Mouse (Mus musculus) cerebellum, adult 9-10 months (tissue): Measurements from ENCODE around the gene Gm15319.
"Not testable (repeated sequence)": the region's sequence is repeated elsewhere in the genome, so short reads cannot be mapped to it uniquely, and the experiment has no call there.

Experiments used
- DNase-seq: peaks from one replicate; pipeline ENCODE4 v3.0.0; 2022

The Gm15319 gene

DNA sequence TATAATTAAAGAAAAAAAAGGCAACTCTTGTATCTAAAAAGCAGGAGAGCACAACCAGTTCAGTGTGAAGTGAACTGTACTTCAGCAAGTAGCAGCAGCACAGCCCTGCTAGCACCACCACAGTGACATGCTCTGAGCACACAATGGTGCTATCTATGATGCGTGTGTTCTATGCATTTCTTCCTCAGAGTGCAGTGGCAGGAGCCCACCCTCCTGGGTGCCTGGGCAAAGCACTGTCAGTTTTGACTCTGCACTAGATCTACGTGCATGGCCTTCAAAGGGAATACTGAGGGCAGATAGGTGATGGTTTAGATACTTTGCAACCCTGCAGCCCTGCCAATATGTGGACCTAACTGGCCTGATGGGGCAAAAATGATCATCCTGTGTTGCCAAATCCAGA, at the start of gene Gm15319:
Gm15319 (minus strand) TSS at position 101 of the 400 bp plus-strand sequence.
- not testable (repeated sequence) for DNase-seq

GRCm38 (mm10) chr8:20410355-20410754, 47.3 kb upstream of the Gm15319 start:
- not testable (repeated sequence) for DNase-seq

DNA sequence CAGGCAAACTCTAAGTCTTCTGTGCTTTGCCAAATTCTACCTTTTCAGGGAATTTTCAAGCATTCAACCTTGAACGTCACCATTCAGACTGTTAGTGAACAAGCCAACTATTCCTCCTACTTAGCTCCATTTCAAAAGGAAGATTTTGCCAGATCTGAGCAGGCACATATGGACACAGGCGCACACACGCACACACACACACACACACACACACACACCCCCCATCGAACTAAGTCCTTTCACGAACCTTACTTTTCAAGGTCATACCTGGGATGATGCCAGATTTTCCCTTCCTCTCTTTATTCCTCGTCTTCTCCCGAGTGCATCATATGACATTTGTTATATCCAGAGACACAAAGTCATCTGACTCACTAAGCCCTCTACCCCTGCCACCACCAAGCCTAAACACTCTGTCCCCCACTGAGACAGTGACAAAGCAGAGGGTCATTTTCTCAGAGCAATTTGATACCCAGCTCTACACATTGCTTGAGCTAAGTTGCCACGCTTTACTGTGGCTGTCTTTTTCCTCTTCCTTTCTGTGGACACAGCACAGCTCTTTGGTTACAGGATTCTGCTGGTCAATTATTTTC, 45.5 kb upstream of the Gm15319 start:
- DNase-seq: not testable (repeated sequence)

DNA sequence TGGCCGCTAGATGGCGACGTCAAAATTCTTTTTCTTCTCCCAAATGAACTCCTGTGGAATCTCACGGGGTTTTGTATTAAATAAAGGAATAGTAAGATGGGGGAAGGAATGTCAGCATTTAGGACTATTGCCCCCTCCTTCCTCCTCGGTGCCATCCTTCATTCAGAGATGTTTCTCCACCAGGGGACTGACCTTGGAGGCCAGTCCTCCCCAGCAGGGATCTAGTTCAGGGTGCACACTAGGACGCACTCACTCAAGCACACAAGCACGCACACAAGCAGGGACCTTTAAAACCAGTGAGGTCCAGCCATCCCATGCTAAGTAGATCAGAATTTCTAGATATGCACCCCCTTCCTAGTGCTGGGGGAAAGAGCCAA, 26.3 kb upstream of the Gm15319 start:
- DNase-seq: peak; percentile 63

GRCm38 (mm10) chr8:20388706-20389362, 25.8 kb upstream of the Gm15319 start:
- peak; percentile 42 for DNase-seq

GRCm38 (mm10) chr8:20387121-20387794, 24.2 kb upstream of the Gm15319 start:
- not testable (repeated sequence) for DNase-seq

GRCm38 (mm10) chr8:20384990-20385389, 22.0 kb upstream of the Gm15319 start:
- DNase-seq: not testable (repeated sequence)

DNA sequence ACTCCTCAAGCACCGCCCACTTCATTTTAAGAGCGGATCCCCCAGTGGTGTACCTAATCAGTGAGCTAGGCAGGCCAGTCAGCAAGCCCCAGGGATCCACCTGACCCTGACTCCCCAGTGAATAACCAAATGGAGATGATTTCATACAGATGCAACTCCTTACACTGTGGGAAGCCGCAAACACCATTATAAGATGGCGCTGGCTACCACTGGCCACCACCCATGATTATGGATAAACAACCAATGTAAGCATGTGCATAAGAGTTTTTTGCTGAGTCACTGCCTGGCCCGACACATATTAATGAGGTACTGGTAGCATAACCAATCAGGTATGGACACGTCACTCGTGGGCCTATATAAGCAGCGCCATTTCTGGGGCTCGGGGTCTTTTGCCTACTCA, 21.1 kb upstream of the Gm15319 start:
- peak; percentile 31 for DNase-seq

DNA sequence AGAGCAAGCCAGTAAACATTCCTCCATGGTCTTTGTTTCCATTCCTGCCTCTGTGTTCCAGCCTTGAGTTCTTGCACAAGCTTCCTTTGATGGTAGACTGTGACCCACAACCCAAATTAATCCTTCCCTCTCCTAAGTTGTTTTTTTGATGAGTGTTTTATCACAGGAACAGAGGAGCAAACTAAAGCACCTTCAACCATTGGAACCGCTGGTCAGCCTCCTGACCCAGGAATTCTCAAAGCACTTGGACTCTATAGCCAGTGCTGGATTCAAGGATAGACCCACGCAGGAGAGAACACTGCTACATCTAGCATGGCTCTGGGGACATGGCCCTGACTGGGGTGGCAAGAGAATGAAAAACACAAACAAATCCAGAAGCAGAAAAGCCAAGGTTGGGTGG, 19.1 kb upstream of the Gm15319 start:
- not testable (repeated sequence) for DNase-seq

DNA sequence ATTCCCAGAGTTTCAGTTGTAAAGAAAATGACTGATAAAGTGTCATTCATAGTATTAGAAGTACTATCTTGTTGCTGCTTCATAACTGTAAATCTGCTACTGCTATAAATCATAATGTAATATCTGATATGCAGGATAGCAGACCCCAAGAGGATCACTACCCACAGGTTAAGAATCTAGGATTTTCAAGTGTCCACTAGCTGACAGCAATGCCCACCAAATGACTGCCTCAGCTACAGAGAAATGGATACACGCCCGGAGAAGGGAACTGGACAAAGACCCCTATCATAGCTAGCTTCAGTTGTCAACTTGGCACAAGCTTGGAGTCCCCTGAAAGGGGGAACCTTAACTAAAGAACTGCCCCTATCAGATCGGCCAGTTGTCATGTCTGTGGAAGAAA, 18.6 kb upstream of the Gm15319 start:
- not testable (repeated sequence) for DNase-seq

- not testable (repeated sequence) for DNase-seq
These were observed 18.2 kb upstream of the Gm15319 start for GRCm38 (mm10) chr8:20381239-20381620.

DNA sequence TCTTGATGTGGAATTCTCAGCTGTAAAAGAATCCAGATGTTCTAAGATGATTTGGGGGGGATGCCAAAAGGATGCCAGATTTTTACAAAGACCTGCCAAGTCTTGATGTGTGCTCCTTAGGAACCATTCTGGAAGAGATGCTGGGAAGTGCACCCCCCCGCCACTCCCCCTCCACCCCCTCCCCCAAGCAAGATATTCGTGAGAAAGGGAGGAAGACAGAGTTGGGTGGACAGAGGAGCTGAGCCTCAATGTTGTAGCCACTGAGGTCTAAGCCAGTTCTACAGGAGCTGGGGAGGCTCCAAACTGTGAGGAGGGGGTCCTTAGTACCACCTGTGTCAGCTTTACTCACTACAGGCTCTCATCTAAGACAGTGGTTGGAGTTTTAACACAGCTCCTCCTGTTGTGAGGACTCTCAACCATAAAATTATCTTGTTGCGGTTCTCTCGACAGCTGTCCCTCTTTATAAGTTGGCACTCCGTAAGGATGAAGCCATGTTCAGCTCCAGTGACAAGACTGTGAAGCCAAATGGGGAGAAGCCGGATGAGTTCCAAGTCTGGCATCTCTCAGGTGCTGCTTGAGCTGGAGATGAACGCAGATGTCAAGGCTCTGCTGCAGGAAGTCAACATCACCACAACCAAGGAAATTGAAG, 17.7 kb upstream of the Gm15319 start:
- DNase-seq: peak; percentile 39

GRCm38 (mm10) chr8:20379650-20380436, 16.8 kb upstream of the Gm15319 start:
- peak; percentile 30 for DNase-seq

GRCm38 (mm10) chr8:20378786-20379649, 16.0 kb upstream of the Gm15319 start:
- DNase-seq: peak; percentile 41

- peak; percentile 30 for DNase-seq
These were observed 15.3 kb upstream of the Gm15319 start for GRCm38 (mm10) chr8:20378353-20378752.

DNA sequence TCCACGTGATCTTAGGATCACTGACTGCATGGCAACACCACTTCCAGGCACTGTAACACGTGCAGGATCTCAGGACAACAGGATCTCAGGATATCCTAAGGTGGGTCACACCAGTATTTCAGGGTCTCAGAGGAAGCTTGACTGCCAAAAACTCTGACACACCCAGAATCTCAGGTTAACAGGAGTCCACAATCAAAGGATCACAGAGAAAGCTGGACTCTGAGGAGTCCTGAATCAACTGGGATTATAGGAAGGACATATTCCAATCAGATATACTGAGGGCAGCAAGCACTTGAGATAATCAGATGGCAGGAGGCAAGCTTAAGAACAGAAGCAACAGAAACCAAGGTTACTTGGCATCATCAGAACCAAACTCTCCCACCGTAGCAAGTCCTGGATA, 12.7 kb upstream of the Gm15319 start:
- not testable (repeated sequence) for DNase-seq

GRCm38 (mm10) chr8:20356386-20356785, 6.6 kb downstream of the Gm15319 start:
- not testable (repeated sequence) for DNase-seq

- peak; percentile 21 for DNase-seq
These were observed 9.4 kb downstream of the Gm15319 start for GRCm38 (mm10) chr8:20353579-20353978.

- not testable (repeated sequence) for DNase-seq
These were observed 60.3 kb downstream of the Gm15319 start for GRCm38 (mm10) chr8:20302759-20303158.

- DNase-seq: not testable (repeated sequence)
These were observed 63.0 kb downstream of the Gm15319 start for GRCm38 (mm10) chr8:20300042-20300441.

- peak; percentile 80 for DNase-seq
These were observed 65.0 kb downstream of the Gm15319 start for GRCm38 (mm10) chr8:20297939-20298505.
